Mouse (Mus musculus) gastrocnemius, adult 8-10 months (tissue): ENCODE results near the gene 2010003K11Rik. TPM values are rescaled to one million over a fixed set of nuclear protein-coding genes. Genes with fewer than 3 reads are reported as not detected.
"Not testable (repeated sequence)": the region's sequence is repeated elsewhere in the genome, so short reads cannot be mapped to it uniquely, and the experiment has no call there.

Experiments used
- DNase-seq, 2 experiments: peaks; one replicate each; pipeline ENCODE4 v3.0.0; 2022; ENCODE audit warnings: low spot score in 2 of 2
- total RNA-seq, 4 experiments: library from RNA; stranded (reverse); gene quantifications; 2 replicates each; pipeline ENCODE4 v1.2.4; 2022

Gene 2010003K11Rik
- total RNA-seq, 4 experiments from 2014 or later: 0.22 to 0.25 (median 0.24) TPM; not detected in 1

GRCm38 (mm10) chr19:4461981-4462380 lies 36.4 kb downstream of the 2010003K11Rik start:
- no peak for DNase-seq

GRCm38 (mm10) chr19:4456227-4456626 lies 42.2 kb downstream of the 2010003K11Rik start:
- DNase-seq: no peak

DNA sequence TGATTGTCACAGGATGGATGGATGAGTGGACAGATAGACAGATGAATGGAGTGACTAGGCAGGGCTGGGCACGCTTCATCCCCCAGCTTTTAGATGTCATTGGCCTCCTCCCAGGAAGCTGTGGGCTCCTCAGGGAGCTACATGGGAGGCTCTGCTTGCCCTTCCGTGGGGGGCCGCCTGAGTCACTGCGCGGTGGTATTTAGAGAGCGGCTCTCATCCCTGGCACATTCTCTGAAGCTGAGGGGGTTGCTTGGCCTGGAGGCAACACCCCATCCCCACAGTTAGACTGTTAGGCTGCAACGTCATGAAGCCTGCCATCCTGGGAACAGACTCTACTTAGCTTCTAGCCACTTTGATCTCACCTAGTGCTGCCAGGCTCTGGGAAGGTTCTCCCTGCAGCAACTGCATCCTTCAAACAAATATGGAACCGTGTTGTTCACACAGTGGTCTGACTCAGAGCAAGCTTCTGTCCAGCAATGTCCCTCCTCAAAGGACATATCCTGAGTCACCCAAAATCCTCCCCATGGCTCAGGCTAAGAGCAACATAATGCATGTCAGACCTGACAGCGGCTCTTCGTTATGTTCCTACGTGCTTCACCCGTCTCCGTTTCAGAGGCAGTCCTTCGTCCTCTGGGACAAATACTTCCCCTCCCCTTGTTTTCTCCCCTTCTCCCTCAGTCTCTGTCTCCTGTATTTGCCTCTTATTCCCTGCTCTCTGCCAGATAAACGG lies 43.1 kb downstream of the 2010003K11Rik start:
- DNase-seq: no peak

DNA sequence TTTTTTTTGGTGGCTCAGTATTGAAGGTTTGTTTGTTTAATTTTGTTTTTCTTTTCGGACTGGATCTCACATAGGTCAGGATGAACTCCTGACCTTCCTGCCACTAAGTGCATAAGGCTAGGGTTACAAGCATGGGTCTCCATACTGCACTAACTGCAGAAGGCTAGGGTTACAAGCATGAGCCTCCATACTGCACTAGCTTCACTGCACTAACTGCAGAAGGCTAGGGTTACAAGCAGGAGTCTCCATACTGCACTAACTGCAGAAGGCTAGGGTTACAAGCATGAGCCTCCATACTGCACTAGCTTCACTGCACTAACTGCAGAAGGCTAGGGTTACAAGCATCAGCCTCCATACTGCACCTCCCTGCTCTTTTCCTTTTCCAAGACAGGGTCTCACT lies 44.3 kb downstream of the 2010003K11Rik start:
- not testable (repeated sequence) for DNase-seq

DNA sequence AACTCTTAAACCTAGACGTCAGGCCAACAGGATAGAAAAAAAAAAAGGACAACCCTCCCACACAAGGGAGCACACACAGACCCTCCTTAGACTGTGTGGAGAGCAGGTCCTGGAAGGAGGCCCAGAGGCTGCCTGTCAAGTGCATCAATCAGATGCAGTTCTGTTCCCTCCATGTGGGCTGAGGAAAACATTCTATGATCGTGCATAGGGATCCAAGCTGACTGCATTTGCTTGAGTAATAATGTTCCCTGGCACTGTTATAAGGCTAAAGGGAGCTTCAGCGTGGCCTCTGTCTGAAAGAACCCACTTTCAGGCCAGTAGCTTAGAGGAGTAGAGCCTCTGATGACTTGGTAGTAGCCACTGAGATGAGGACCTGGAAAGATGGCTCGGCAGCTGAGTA lies 45.9 kb downstream of the 2010003K11Rik start:
- no peak for DNase-seq

DNA sequence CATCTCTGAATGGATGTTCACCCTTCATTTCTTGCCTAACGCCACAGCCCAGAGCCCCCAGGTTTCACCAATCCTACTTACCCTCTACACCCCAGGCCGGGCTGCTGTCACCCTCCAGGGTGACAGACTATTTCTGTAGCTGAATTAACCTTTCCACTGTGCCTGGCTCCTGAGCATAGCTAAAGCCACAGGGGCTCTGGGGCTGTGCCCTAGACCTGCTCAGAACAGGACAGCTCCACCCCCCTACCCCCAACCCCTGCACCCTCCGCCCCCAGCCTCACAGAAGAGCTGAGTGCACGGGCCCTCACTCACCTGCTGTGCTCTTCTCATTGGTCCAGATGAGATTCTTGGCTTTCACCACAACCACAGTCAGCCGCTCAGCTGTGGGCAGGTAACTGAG lies 46.4 kb downstream of the 2010003K11Rik start:
- no peak for DNase-seq

DNA sequence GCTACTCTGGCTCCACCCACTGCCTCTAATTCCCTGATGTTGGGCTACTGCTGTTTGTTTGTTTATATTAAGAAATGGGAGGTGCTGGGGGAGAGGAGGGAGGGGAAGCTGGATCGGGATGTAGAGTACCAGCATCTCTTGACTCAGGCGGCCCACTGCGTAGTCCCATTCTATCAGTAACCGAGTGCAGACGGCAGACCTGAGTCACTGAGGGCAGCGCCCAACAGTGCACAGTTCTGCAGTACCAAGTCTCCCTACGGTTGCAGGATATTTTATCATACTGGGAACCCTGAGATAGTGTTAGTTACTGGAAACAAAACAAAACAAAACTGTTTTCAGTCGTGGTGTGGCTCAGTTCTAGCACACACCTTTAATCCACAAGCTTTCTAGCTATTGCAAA lies 47.3 kb downstream of the 2010003K11Rik start:
- no peak for DNase-seq

GRCm38 (mm10) chr19:4450666-4451065 lies 47.7 kb downstream of the 2010003K11Rik start:
- DNase-seq: no peak

- DNase-seq: no peak
Measured at GRCm38 (mm10) chr19:4449230-4449629, 49.2 kb downstream of the 2010003K11Rik start.

GRCm38 (mm10) chr19:4447445-4447844 lies 50.9 kb downstream of the 2010003K11Rik start:
- peak in 1 of 2 experiments; percentile 32 for DNase-seq

Other genes with a start within 250 kb of the 2010003K11Rik start
- gene Ssh3, start 229.4 kb downstream of the 2010003K11Rik start, total RNA-seq: 1 to 10 TPM; 2.3 to 5.8 (median 2.9) TPM
- gene Ankrd13d, start 215.4 kb downstream of the 2010003K11Rik start, total RNA-seq: under 1 TPM in 1 of 4 experiments, not detected in 3; 0.63 TPM
- 10 to 100 TPM; 55.7 to 65.2 (median 62.1) TPM for gene Grk2, start 192.4 kb downstream of the 2010003K11Rik start, total RNA-seq
- gene Kdm2a, start 100.3 kb downstream of the 2010003K11Rik start, total RNA-seq: 10 to 100 TPM; 30.2 to 37.7 (median 37.2) TPM
- gene Rhod, start 59.2 kb downstream of the 2010003K11Rik start, total RNA-seq: under 1 TPM; 0.39 to 0.64 (median 0.55) TPM
- gene Syt12, start 21.1 kb downstream of the 2010003K11Rik start, total RNA-seq: 1 to 10 TPM; 1.8 to 4.7 (median 2.2) TPM
- gene Pcx, start 11.9 kb upstream of the 2010003K11Rik start, total RNA-seq: 100 to 1,000 TPM in 2 of 4 experiments, 10 to 100 TPM in 2; 60.2 to 229 (median 114) TPM
- 1 to 10 TPM in 2 of 4 experiments, under 1 TPM in 2; 0.46 to 6.3 (median 1.1) TPM for gene Lrfn4, start 117.1 kb upstream of the 2010003K11Rik start, total RNA-seq
- gene Rce1, start 127.1 kb upstream of the 2010003K11Rik start, total RNA-seq: 1 to 10 TPM; 3.2 to 7.5 (median 4.0) TPM
- gene Gm960, start 200.1 kb upstream of the 2010003K11Rik start, total RNA-seq: not detected
- under 1 TPM in 3 of 4 experiments, not detected in 1; 0.04 to 0.10 (median 0.07) TPM for gene Sptbn2, start 212.6 kb upstream of the 2010003K11Rik start, total RNA-seq